Mouse (Mus musculus) left cerebral cortex, adult 9 months (tissue): ENCODE data around the gene Pabpn1.

Source experiments
- DNase-seq, 2 experiments: peaks; one replicate each; pipeline ENCODE4 v3.0.0; 2022; ENCODE audit warnings: low spot score in 2 of 2

Pabpn1 gene

GRCm38 (mm10) chr14:54893651-54894181 is 1.4 kb downstream of the Pabpn1 start:
- DNase-seq: peak; percentile 100

- DNase-seq: no peak
Measured at GRCm38 (mm10) chr14:54894296-54895151, 2.2 kb downstream of the Pabpn1 start.

DNA sequence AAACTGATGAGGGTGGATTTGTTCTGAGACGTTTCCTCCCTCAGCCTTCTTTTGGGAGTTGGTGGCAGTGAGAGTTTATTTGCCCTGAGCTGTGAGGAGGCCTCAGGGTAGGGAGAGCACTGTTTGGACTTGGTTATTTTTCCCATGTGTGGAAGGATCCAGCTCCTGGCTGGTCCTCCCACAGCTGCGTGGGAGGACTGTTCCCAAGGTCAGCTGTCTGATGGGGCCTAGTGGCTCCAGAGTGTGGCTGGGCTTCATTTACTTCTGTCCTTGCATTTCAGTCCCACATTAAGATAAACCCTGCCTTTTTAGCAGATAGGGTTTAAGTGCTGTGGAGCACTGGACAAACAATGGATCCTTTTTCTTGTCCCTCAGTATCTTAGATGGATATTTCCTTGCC is 5.1 kb downstream of the Pabpn1 start:
- DNase-seq: no peak

- DNase-seq: peak in 1 of 2 experiments; percentile 89
Measured at GRCm38 (mm10) chr14:54900383-54900782, 8.1 kb downstream of the Pabpn1 start.

- no peak for DNase-seq
Measured at GRCm38 (mm10) chr14:54903641-54904040, 11.3 kb downstream of the Pabpn1 start.

DNA sequence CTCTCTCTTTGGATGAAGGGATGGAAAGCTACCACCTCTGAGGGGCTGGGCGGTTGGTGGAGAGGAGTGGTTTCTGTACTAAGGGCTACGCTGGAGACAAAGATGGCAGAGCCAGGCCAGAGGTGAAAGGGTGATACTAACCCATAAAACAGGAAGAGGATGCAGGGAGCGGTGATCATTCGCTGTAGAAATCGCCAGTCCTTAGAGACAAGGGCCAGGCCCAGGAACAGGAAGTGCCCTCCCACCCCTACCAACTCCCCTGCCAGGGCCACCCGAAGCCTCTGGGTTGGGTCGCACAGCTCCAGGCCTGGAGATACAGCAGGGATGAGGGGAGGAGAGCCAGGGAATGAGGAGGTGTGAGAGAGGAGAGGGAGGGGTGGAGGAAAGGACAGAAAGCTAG is 16.4 kb downstream of the Pabpn1 start:
- DNase-seq: no peak

DNA sequence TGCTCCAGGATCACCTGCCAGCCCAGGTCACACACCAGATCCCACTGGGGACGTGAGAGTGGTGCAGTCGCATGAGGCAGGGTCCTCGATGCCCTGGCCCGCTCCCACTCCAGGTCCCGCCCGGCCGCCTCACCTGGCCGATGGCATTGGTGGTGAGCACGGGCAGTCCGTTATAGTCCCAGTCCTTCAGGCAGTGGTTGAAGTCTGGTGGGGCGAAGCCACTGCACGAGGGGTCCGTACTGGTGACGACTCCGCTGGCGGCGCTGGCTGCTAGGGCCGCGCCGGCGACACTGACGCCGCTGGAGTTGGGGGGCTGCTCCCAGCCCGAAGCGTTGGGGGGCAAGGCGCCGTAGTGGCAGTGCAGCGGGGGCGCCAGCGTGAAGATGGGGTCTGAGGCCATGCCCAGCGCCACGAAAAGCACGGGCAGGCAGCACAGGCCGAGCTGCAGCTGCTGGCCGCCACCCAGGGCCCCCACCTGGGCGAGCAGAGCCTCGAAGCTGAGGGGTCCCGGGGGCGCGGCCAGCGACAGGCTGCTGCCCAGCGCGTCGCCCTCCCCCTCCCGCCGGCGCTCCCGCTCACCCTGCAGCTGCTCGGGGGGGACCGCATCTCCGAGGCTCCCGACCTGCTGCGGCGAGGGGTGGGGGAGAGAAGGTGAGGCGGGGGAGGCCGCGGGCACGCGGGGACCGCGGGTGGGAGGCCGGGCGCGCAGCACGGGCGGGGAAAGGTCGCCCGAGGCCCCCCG is 20.0 kb downstream of the Pabpn1 start:
- no peak for DNase-seq

DNA sequence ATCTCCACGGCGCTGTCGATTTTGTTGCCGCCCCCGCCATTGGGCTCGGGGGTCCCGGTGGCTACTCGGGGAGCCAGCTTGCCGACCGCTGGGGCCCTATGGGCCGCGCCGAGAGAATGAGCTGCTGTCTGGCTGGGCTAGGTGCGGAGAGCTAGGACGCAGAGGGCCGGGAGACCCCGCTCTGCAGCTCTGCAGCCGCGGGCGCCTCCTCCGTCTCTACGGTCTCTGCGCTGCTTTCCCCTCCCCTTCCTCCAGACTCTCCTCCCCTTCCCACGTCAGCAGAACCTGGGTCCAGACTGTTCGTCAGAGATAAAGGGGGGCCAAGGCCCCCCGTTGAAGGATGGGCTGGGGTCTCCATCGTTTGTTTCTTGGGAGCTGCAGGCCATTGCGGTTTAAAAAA is 20.6 kb downstream of the Pabpn1 start, which contains the start of gene Slc22a17:
Slc22a17 (minus strand) TSS at position 247 of the 400 bp plus-strand sequence.
- DNase-seq: peak in 1 of 2 experiments; percentile 82

DNA sequence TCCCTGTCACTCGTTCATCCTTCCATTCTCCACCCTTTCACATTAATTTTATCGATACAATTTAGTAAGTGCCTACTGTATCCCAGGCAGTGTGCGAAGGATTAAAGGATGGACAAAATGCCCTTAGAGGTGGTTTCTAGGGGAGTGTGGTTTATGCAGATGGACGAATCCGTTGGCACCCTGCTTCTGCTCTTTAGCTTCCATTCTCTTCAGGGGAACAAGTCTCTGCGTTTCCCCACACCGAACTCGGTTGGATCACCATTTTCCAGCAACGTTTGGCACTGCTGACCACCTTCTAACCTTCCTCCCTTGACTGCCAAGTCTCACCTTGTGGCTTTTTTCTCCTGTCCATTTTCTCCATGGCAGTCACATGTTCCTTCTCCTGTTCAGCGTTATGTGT is 21.0 kb downstream of the Pabpn1 start:
- no peak for DNase-seq

DNA sequence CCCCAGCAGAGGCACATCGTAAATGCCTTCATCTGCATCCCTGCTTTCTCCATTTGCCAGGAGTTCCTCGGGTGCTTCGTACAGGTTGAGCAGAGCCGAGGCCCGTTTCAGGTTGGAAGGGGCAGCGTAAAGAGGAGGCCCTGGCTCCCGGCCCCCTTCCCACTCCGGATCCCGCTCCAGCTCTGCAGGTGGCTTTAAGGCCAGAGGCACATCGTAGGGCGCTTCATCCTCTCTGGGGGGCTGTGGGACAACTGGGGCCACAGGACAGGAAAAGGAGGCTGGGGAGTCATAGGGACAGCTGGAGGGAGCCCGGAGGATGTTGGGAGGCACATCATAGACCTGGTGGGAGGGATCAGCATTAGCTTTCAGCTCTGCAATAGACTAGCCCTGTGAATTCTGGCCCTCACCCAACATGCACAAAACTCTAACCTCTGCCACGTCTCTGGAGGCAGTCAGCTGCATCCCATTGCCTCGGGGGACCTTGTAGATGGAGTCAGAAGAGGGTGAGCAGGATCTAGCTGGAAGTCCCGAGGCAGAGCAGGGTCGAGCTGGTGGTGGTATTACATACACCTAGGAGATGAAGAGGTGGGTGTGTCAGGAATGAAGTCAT is 27.9 kb downstream of the Pabpn1 start:
- no peak for DNase-seq

GRCm38 (mm10) chr14:54924641-54925348 is 32.5 kb downstream of the Pabpn1 start:
- DNase-seq: no peak

DNA sequence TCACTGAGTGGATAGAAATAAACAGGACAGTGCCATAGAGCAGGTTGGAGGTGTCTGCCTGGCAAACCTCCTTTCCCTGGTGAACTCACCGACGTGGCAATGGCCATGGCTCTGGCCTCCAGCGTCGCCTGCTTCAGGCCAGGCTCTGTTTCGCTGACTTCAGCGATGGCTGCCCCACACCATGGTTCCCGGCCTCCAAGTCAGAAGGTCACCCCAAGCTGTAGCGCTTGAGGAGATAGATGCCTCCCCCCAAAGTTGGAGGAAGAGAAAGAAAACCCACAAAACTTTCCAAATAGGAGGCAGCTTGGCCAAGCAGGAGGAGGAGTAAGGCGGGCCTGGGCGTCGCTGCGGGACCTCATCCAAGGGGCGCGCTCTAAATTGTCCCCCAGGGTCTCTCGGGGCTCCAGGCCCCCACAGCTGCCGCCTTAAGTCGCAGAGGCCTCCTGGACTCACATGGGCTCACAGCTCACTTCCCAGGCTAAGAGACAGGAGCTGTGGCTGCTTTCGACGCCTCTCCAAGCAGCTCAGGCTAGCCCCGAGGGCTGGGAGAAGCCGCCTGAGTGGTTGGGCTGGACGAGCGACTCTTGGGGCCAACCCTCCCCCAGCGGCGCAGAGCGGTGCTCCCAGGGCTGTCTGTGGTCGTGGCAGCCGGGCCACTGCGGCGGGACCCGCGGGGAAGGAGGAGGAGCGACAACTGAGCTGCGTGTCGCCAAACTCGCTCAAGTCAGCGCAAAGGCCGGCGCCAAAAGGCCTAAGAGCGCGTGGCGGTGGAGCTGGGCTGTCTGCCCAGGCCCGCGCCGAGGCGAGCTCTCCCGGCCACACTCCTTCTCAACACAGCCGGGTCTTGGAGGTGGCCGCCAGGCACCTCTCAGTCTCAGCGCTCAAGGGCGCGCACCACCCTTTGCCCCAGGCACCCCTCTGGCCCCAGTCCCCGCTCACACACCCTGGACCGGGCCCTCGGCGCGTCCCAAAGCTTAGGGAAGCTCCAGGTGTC is 33.3 kb downstream of the Pabpn1 start, which contains the start of gene Efs:
Efs (minus strand) TSS at position 778 of the 994 bp plus-strand sequence.
- DNase-seq: no peak

- DNase-seq: no peak
Measured at GRCm38 (mm10) chr14:54926401-54927158, 34.3 kb downstream of the Pabpn1 start.

DNA sequence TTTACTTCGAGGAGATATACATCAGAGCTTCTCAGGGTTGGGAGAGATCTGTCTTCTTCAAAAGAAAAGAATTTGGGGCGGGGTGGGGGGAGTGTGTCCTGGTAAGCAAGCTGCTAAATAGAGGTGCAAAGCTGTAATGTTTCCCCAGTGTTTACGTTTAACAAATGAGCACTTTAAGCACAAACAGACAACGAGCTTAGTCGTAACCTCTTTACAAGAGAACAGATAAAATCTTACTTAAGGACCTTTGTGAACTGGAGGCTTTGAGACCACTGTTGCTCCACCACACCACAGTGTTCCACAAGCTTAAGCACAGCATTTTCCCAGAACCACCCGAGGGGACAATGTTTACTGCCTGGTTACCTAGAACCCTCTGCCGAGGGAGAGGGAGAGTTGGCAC is 35.0 kb downstream of the Pabpn1 start:
- no peak for DNase-seq

DNA sequence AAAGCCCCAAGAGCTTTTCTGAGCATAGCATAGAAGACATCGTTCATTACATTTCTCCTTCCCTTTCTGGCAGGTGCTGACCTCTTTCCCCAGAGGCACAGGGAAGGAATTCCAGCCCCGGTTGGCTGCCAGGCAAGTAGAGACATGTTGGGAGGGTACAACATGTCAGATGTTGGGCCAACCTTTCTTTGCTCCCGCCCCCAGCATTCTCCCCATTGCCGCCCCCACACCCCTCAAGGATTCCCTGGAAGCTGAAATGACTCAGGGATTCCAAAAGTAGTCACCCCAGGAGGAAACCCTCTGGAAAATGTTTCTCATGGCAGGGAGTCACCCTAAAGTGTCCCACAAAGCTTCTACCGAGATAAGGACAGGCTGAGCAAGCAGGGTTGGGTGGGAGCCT is 37.5 kb downstream of the Pabpn1 start:
- DNase-seq: no peak

DNA sequence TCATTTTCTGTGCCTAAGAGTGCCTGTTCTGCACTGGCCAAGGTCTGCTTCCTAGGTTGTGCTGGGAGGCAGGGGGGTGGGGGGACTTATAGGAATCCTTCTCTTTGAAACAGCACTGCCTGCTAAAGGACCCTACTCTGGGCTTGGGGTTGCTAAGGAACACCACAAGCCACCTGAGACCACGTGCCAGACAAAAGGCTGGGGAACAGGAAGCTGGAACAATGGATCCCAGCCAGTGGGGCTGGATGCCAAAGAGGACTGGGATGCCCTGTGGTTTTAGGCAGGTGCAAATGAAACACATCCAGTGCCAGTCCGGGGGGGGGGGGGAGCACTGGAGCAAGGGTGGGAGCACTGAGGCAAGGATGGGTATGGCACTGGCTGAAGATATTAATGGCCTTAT is 38.1 kb downstream of the Pabpn1 start:
- no peak for DNase-seq

DNA sequence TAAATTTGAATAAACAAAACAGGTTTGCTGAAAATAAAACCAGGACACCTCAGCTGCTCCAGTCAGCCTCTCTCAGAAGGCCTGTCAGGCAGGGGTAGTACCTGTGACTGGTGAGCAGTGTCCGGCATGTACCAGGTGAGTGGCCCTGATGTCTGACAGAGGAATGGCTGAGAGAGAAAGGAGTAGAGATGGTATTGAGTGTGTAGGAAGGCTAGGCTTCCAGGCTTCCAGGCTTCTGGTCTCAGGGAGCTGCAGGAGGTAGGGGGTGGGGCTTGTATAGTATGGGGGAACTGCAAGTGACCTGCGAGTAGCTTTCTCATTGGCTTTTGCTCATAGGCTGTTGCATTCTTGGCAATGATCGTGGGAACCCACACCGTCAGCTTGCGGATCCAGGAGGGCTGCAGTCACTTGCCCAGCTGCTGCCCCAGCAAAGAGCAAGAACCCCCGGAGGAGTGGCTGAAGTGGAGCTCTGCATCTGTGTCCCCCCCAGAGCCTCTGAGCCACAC is 40.4 kb downstream of the Pabpn1 start, which contains the start of gene Il25:
Il25 (plus strand) TSS at position 51 of the 506 bp plus-strand sequence.
- DNase-seq: no peak

DNA sequence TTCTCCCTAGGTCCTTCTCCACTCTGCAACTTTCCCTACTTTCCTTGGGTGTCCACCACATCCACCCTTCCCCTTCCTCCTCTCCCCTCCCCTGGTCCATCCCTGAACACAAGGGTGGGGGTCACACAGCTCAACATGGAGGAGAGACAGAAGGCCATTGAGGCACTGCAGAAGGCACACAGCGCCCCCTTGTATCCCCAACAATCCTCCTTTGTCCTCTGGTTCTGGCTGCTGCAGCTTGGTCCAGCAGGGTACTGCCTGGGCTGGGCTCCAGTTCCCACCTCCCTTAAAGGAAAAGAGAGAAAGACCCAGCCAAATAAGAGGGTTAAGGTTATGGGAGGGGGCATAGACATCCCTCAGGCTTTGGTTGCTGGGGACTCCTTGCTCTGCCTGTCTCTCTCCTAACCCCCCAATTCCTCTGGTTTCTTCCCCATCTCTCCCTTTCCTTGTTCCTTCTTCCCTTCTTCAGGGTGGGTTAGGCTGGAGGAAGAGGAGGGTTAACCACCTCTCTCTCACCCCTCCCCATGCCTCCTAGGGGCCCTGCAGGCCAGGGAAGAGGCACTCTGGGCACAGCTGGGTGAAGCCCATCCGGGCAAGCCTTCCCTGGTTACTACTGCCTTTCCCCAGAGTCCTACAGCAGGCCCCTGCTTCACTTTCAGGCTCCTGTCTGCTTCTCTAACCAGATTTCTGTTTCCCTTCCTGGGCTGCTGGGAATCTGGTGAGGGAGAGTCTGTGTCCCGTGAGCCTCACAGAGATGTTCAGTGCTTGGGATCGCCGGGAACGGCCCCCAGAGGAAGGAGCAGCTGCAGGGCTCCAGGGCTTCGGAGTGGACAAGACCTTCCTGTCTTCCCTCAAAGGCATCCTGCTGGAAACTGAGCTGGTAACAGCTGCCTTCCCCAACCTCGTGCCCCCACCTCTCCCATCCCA is 43.9 kb downstream of the Pabpn1 start, which contains the start of gene Cmtm5:
Cmtm5 (plus strand) TSS at position 358 of the 927 bp plus-strand sequence.
- DNase-seq: peak; percentile 76 to 81
